Mouse (Mus musculus) bone marrow macrophage, adult 2 months (primary cell): ENCODE measurements around the gene 1600002K03Rik.
"Not testable (repeated sequence)": the region's sequence is repeated elsewhere in the genome, so short reads cannot be mapped to it uniquely, and the experiment has no call there.

Experiments used
- CTCF ChIP-seq: IDR thresholded peaks from 2 replicates; pipeline ENCODE4 v1.5.1; 2012; ENCODE audit warnings: low read depth, mild to moderate bottlenecking, low read length, moderate library complexity
- POLR2A ChIP-seq: IDR thresholded peaks from 2 replicates; pipeline ENCODE4 v1.6.1; 2012; ENCODE audit warnings: mild to moderate bottlenecking, low read depth, low read length, borderline replicate concordance

DNA sequence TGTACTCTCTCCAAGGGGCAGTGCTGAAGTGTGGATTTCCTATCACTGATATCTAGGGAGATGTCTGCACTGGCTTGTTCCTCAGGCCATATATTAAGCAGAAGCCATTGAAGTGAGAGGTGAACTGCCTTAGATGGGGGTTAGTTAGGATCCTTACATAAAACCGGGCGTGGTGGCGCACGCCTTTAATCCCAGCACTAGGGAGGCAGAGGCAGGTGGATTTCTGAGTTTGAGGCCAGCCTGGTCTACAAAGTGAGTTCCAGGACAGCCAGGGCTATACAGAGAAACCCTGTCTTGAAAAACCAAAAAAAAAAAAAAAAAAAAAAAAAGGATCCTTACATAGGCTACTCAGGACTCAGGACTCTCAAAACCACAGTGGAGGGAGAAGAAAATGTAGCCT is 6.6 kb upstream of the 1600002K03Rik start:
- TF ChIP-seq CTCF, POLR2A: not testable (repeated sequence)
